Mouse (Mus musculus) kidney, adult 18-20 months (tissue): ENCODE measurements around the gene Ssmem1.

Source experiments
- DNase-seq: peaks from one replicate; pipeline ENCODE4 v3.0.0; 2021

The Ssmem1 gene

DNA sequence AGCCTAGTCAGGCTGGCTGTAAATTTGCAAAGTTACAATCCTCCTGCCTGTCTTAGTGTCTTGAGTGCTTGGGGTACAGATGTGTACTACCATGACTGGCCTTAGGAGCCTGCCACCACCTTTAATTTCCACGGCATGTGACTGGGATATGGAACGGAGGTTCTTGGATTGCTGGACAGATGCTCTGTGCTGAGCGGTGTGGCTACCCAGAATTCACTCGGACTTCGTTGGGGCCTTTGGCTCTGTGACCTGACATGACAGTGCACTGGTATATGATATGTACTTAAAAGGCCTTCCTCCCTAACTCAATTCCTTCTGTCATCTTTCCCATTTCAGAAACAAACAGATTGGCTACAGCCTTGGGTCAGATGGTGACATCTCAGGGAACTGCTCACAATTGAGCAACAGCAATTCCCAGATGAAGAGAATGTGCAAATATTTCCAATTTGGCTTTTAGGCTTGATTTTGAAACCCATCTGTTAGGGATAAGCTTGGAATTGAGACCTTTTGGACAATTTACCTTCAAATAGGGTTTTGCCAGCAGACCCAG lies 45.0 kb downstream of the Ssmem1 start:
- DNase-seq = no peak

DNA sequence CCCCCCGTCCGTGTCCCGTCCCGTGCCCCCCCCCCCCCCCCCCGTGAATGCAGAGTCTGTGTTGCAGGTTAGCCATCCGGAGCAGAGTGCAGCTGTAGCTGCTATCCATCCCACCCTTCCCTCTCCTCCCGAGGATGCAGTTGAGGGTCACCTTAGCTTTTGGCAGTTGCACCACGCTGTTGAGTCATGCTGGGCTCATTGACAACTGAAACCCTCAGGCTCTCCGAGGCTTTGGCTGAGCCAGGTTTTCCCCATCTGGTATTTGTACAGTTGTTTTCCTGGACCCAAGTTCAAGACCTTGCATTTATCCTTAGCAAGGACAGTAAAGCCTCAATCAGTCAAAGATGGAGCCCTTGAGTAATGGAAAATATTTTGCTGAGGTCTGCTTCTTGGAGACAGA lies 46.4 kb downstream of the Ssmem1 start:
- no peak for DNase-seq

DNA sequence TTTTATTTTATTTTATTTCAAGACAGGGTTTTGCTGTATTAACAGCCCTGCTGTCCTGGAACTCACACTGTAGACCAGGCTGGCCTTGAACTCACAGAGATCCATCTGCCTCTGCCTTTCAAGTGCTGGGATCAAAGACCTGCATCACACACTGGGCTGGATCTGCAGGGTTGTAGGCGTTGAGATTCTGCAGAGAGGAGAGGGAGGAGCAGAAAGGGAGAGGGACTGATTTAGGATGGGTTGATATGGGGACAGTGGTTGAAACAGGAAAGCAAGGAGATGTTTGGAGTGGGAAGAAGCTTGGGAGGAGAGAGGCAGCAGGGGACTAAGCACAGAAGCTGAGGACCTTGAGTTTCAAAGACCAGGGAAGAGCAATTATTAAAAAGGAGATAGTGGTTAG lies 50.1 kb downstream of the Ssmem1 start:
- DNase-seq = no peak

DNA sequence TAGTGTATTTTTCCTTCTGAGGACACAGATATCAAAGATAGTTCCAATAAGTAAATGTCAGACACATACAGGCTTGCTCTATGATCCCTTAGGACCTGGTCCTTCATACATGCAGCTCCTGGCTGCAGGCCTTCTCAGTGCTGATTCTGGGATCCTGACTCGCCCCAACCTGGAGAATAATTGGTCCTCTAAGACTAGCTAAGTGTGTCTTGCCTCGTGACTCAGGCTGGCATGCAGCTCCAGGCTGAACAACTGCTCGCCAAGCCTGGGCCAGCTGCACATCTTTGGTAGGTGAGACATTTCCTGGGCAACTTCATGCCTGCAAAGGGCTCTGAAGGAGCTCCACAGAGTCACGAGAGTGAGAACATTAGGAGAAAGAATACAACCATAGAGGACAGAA lies 52.5 kb downstream of the Ssmem1 start:
- DNase-seq = no peak

DNA sequence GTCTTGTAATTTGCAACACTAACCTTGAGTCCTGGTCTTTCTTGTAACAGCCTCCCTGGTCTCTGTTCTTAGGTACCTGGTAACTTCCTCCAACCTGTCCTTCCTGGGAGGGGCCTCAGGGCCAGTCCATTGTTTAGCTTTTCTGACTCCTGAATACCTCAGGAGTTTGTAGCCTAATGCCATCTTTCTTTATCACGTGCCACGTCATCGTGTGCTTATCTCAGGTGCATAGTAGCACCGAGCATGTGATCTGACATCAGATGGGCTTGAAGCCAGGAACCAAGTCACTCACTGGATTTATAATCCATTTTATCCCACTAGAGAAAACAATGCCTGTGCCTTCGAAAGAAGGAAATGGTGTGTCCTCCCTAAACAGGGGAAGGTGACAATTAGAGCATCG lies 53.9 kb downstream of the Ssmem1 start:
- DNase-seq = no peak

GRCm38 (mm10) chr6:30564051-30564450 lies 54.4 kb downstream of the Ssmem1 start:
- DNase-seq = no peak

DNA sequence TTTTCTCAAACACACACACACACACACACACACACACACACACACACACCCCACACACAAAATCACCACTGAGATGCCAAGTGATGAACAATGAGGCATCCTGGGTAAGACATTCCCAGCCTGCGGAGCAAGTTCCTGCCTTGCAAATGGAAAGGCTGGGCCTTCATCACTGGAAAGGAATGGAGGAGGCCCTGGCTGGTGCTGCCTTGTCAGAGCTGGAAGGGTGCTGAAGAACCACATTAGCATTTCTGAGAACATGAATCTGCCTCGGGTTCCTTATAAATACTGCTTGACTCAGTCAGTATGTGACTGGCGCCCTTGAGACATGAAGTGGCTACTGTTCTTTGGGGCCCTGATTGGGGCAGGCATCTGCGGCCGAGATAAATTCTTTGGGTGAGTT lies 58.4 kb downstream of the Ssmem1 start, which contains the start of gene Cpa4:
Cpa4 (plus strand) TSS at position 301 of the 400 bp plus-strand sequence.
- DNase-seq = no peak

GRCm38 (mm10) chr6:30569331-30569730 lies 59.7 kb downstream of the Ssmem1 start:
- DNase-seq = no peak
